Comparison of ENCODE assay signal across 9 mouse cellular contexts in genomic region chr9:6168391-6169037, GRCm38 (mm10). TPM values are rescaled to one million over a fixed set of nuclear protein-coding genes. Genes with fewer than 3 reads are reported as not detected.
DNase-seq lines count a peak whose midpoint lies in the region; ATAC-seq and TF ChIP-seq lines count a peak whose summit lies in the region.
"Had no signal": no experiment of that assay in that cellular context is flagged by ENCODE, and none has a peak within 500 bp of the region (broad histone marks: within the 10 kb centered on the region; RNA-seq: fewer than 3 reads in every experiment).

Pdgfd (plus strand) TSS chr9:6168584.

- peak; percentile 49 for TF ChIP-seq CTCF in liver, adult 2 months (IDR thresholded peaks at IDR 0.05; ENCODE audit: low read depth, low read length)

- H3K9ac ChIP-seq in embryonic facial prominence, embryonic 13.5 days, result peak within 1 kb of the TSS; percentile 71
- peak within 1 kb of the TSS; percentile 34; the same call in 1 of the 2 replicates for H3K9ac ChIP-seq in liver, adult 2 months (ENCODE audit: low read depth, low read length)

- peak; percentile 76 for ATAC-seq in embryonic facial prominence, embryonic 13.5 days (ENCODE audit: insufficient number of reproducible peaks, insufficient read depth, low FRiP score, low TSS enrichment, low read depth)

- no peaks in the 10 kb centered on the region for H3K9me3 ChIP-seq in embryonic facial prominence, embryonic 13.5 days
- H3K9me3 ChIP-seq: G1E had no signal

- H3K36me3 ChIP-seq in embryonic facial prominence, embryonic 13.5 days, result no peaks in the 10 kb centered on the region
- H3K36me3 ChIP-seq in liver, adult 2 months (ENCODE audit: control insufficient read depth, insufficient read depth, low read length), result no peaks in the 10 kb centered on the region
- H3K36me3 ChIP-seq in myocyte (ENCODE audit: control insufficient read depth, insufficient read depth), result no peaks in the 10 kb centered on the region
- H3K36me3 ChIP-seq: G1E had no signal

- TF ChIP-seq POLR2A in liver, adult 2 months (IDR thresholded peaks at IDR 0.05; ENCODE audit: extremely low read depth, insufficient read depth, low read length), result no peak
- no peak for TF ChIP-seq POLR2A in myocyte (IDR thresholded peaks at IDR 0.05; ENCODE audit: insufficient read length, low read depth)

- 3% methylated on average over 32 of the region's 32 CpGs for WGBS in embryonic facial prominence, embryonic 13.5 days
- 2% methylated on average over 32 of the region's 32 CpGs for WGBS in liver, adult 2 months

- H3K4me1 ChIP-seq in embryonic facial prominence, embryonic 13.5 days, result 0 out of 2 replicates have a peak, but pooled peaks cover 6% of the 10 kb centered on the region
- H3K4me1 ChIP-seq in liver, adult 2 months (ENCODE audit: control insufficient read depth, insufficient read depth, low read length), result no peaks in the 10 kb centered on the region

- DNase-seq in layer of hippocampus, adult 11-12 months (ENCODE audit: low spot score), result peak; percentile 3
- DNase-seq in layer of hippocampus, adult 9-11 months, result no peak
- DNase-seq in heart, adult 8-10 months (ENCODE audit: low spot score), result peak; percentile 82
- peak; percentile 60 for DNase-seq in kidney, adult 18-20 months
- DNase-seq in liver, adult 2 months (ENCODE audit: extremely low read depth, low read depth, low spot score), result peak; percentile 31
- DNase-seq in urinary bladder, postnatal 10 days (ENCODE audit: low spot score), result peak; percentile 14

- H3K4me3 ChIP-seq in embryonic facial prominence, embryonic 13.5 days, result peak within 1 kb of the TSS; percentile 51
- H3K4me3 ChIP-seq in liver, adult 2 months (ENCODE audit: insufficient read depth, low read depth, low read length), result peak within 1 kb of the TSS; percentile 55
- peak within 1 kb of the TSS; percentile 13 for H3K4me3 ChIP-seq in myocyte

- H3K27ac ChIP-seq in embryonic facial prominence, embryonic 13.5 days, result no peak within 1 kb of the TSS; the same call in 1 of the 2 replicates
- H3K27ac ChIP-seq in liver, adult 2 months (replicated peaks; ENCODE audit: insufficient read depth, low read depth, low read length), result peak within 1 kb of the TSS; percentile 68

- H3K4me2 ChIP-seq in embryonic facial prominence, embryonic 13.5 days, result peak within 1 kb of the TSS; percentile 72
- H3K4me2 ChIP-seq in myocyte (ENCODE audit: low read depth), result peak within 1 kb of the TSS; percentile 70

- H3ac ChIP-seq in myocyte (ENCODE audit: control insufficient read depth, insufficient read length), result no peak within 1 kb of the TSS

- no peaks in the 10 kb centered on the region for H3K27me3 ChIP-seq in embryonic facial prominence, embryonic 13.5 days
- no peaks in the 10 kb centered on the region for H3K27me3 ChIP-seq in liver, adult 2 months (ENCODE audit: control insufficient read depth, insufficient read depth, low read length)
- no peaks in the 10 kb centered on the region for H3K27me3 ChIP-seq in myocyte (ENCODE audit: control insufficient read depth, insufficient read depth, insufficient read length)

- no peaks in the 10 kb centered on the region for H3K79me2 ChIP-seq in liver, adult 2 months (ENCODE audit: control insufficient read depth, insufficient read depth, low read length)
- no peaks in the 10 kb centered on the region for H3K79me2 ChIP-seq in myocyte (ENCODE audit: control insufficient read depth, insufficient read depth)

TF ChIP-seq in myocyte, 11 proteins besides CTCF, POLR2A, EP300 and RAD21:
- peak in 1 of 3 experiments; percentile 4 for TF ChIP-seq MYOG (IDR thresholded peaks at IDR 0.05; ENCODE audit: control insufficient read depth in 1 of 3, insufficient read depth in 1 of 3, insufficient read length in 2 of 3, low read depth in 2 of 3)
- TF ChIP-seq MYOD1 (IDR thresholded peaks at IDR 0.05; ENCODE audit: control insufficient read depth in 1 of 3, insufficient read length in 2 of 3, low read depth in 2 of 3), result peak in 1 of 3 experiments; percentile 22
- no peak for TF ChIP-seq MAX (IDR thresholded peaks at IDR 0.05; ENCODE audit: low read depth)

RNA-seq across cellular contexts. Expression of gene Pdgfd, which starts in this region (rescaled TPM):
- 6.3 and 7.1 TPM in 2 replicates for polyA plus RNA-seq in embryonic facial prominence, embryonic 13.5 days (2015; fragmentation: Nextera tagmentation; extraction: Ambion mirVana)
- 10 to 100 TPM in 3 of 4 experiments, 1 to 10 TPM in 1; 9.5 to 14.8 (median 11.1) TPM for total RNA-seq in heart, adult 8-10 months (2022)
- 2.0 and 2.3 TPM in 2 replicates for total RNA-seq in liver, adult 2 months (2014; rRNA removed)
- polyA plus RNA-seq in liver, adult 2 months (2012; rRNA removed), result 0.17 and 0.55 TPM in 2 replicates
- polyA plus RNA-seq in myocyte (2012; fragmentation: generic; extraction: Trizol), result 1.3 TPM
- total RNA-seq: G1E had no signal
- polyA plus RNA-seq: G1E had no signal
